ENCODE assay signal across 10 mouse cellular contexts in genomic region chr10:11661660-11662250, GRCm38 (mm10).
DNase-seq lines count a peak whose midpoint lies in the region; TF ChIP-seq lines count a peak whose summit lies in the region.
"Had no signal": no experiment of that assay in that cellular context is flagged by ENCODE, and none has a peak within 500 bp of the region (broad histone marks: within the 10 kb centered on the region; RNA-seq: fewer than 3 reads in every experiment).

No protein-coding gene starts in this region.

- TF ChIP-seq POLR2A in brain, embryonic 14.5 days (IDR thresholded peaks at IDR 0.05; ENCODE audit: borderline replicate concordance, extremely low read depth, insufficient read depth, insufficient read length, poor library complexity, severe bottlenecking) = no peak

- no peak for TF ChIP-seq CTCF in brain, embryonic 14.5 days (IDR thresholded peaks at IDR 0.05; ENCODE audit: borderline replicate concordance, extremely low read depth, insufficient read depth, insufficient read length)

- DNase-seq in cerebellum, postnatal 14 days = peak; percentile 37 to 56
- no peak for DNase-seq in cerebellum, adult 11 months
- DNase-seq in kidney, postnatal 4 days = peak; percentile 2 to 3
- no peak for DNase-seq in kidney, adult 8-10 months
- DNase-seq in brain, embryonic 14.5 days (ENCODE audit: low read depth) = peak; percentile 25
- peak; percentile 22 to 29 for DNase-seq in right cerebral cortex, postnatal 10 days (ENCODE audit: low spot score in 2 of 2)
- DNase-seq in adrenal gland, adult (ENCODE audit: inconsistent age in 2 of 2, low spot score in 1 of 2) = no peak
- no peak for DNase-seq in gastrocnemius, postnatal 10 days
- DNase-seq: adrenal gland, postnatal 14 days; spleen, adult 18-20 months had no signal

Comparison
In these comparisons a context has a peak if more than half of its experiments do, and no peak if none do; other contexts are left out.
1. DNase-seq: peak in cerebellum, postnatal 14 days (2 of 2), kidney, postnatal 4 days (2 of 2), brain, embryonic 14.5 days (single experiment) and right cerebral cortex, postnatal 10 days (2 of 2); none in cerebellum, adult 11 months (single experiment), kidney, adult 8-10 months (0 of 2), adrenal gland, adult (0 of 2) and gastrocnemius, postnatal 10 days (single experiment).